Mouse (Mus musculus) intestine, embryonic 14.5 days (tissue): ENCODE data around the gene Mgat4a. TPM values are rescaled to one million over a fixed set of nuclear protein-coding genes. Genes with fewer than 3 reads are reported as not detected.

Experiments used
- ATAC-seq: fragments of 200-750 bp; cut with Nextera tagmentation; replicated peaks from 2 replicates; pipeline ENCODE4 v1.8.0; 2017; ENCODE audit warnings: low read depth, moderate number of reproducible peaks, moderate TSS enrichment, moderate library complexity; ENCODE audit not compliant: low FRiP score, low TSS enrichment
- DNase-seq: peaks from one replicate; pipeline ENCODE4 v3.0.0-alpha.2; 2018; ENCODE audit warnings: low spot score
- H3K27ac ChIP-seq: fragments of 300-500 bp; sonication (generic); 2 replicates; pipeline ENCODE4 v1.5.1; 2014; ENCODE audit warnings: low read depth, mild to moderate bottlenecking, control low read depth
- H3K27me3 ChIP-seq: fragments of 300-500 bp; sonication (generic); replicated peaks from 2 replicates; pipeline ENCODE4 v1.6.1; 2014; ENCODE audit warnings: low read length, control low read depth; ENCODE audit not compliant: control insufficient read depth, insufficient read depth
- H3K36me3 ChIP-seq: fragments of 300-500 bp; sonication (generic); 2 replicates; pipeline ENCODE4 v1.6.1; 2014; ENCODE audit warnings: low read length, control low read depth; ENCODE audit not compliant: control insufficient read depth, insufficient read depth
- H3K4me1 ChIP-seq: fragments of 300-500 bp; sonication (generic); replicated peaks from 2 replicates; pipeline ENCODE4 v1.6.1; 2014; ENCODE audit warnings: low read length, control low read depth, mixed read lengths; ENCODE audit not compliant: control insufficient read depth, insufficient read depth
- H3K4me2 ChIP-seq: fragments of 300-500 bp; sonication (generic); 2 replicates; pipeline ENCODE4 v1.6.1; 2014; ENCODE audit warnings: low read length
- H3K4me3 ChIP-seq: fragments of 300-500 bp; sonication (generic); 2 replicates; pipeline ENCODE4 v1.5.1; 2014; ENCODE audit warnings: low read depth, low read length, control low read depth, mixed read lengths
- H3K9ac ChIP-seq: fragments of 300-500 bp; sonication (generic); 2 replicates; pipeline ENCODE4 v1.6.1; 2014; ENCODE audit warnings: mild to moderate bottlenecking, low read length
- H3K9me3 ChIP-seq: fragments of 300-500 bp; sonication (generic); 2 replicates; pipeline ENCODE4 v1.6.1; 2016; ENCODE audit warnings: low read length, control low read depth; ENCODE audit not compliant: control insufficient read depth
- WGBS: fragments of 180-500 bp; shearing (Covaris S2); extraction: QIAGEN DNeasy Blood & Tissue Kit; methylation state at CpG from one replicate; pipeline ENCODE4 v1.1.7; 2014; 5-methylcytosine and 5-hydroxymethylcytosine counted together
- polyA plus RNA-seq: library from polyadenylated mRNA; unstranded; fragments of >200 nt; fragmentation: Nextera tagmentation; extraction: Ambion mirVana; gene quantifications from 2 replicates; pipeline ENCODE4 v1.2.1, GENCODE M21; 2014

Mgat4a gene
- polyA plus RNA-seq, 1 experiment from 2014 or later: 34.6 TPM

GRCm38 (mm10) chr1:37480731-37481130 is 60.1 kb downstream of the Mgat4a start:
- Histone ChIP-seq H3K27ac (no peak overlapping the region), H3K4me2 (no peak overlapping the region), H3K4me3 (no peak overlapping the region), H3K4me1 (no peaks in the 10 kb centered on the region), H3K9me3 (no peaks in the 10 kb centered on the region), H3K9ac (no peak overlapping the region), H3K36me3 (no peaks in the 10 kb centered on the region), H3K27me3 (no peaks in the 10 kb centered on the region)
- ATAC-seq: no peak
- WGBS: 87% methylated on average over 6 of the region's 6 CpGs
- DNase-seq: no peak

DNA sequence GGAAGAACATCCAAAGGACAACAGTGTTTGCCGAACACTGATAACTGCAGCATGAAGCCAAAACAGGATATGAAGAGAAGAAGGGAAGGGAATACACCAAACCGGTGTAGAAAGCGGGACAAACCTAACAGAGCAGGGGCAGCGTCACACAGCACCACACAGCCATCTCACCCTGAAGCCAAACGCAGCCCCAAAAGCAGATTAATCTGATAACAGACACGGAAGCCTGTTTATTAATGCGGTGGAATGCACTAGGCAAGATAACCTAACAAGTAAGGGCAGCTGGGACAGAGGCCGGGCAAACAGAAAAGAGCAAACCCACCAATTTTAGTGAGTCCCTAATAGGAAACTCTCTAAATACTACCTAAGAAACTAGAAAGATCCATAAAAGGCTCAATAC is 61.1 kb downstream of the Mgat4a start:
- no peak overlapping the region for H3K9ac ChIP-seq
- no peak overlapping the region for H3K4me2 ChIP-seq
- no peak overlapping the region for H3K27ac ChIP-seq
- no peak for ATAC-seq
- H3K4me1 ChIP-seq: no peaks in the 10 kb centered on the region
- WGBS: 77% methylated on average over 8 of the region's 8 CpGs
- no peak for DNase-seq
- no peaks in the 10 kb centered on the region for H3K27me3 ChIP-seq
- H3K4me3 ChIP-seq: no peak overlapping the region
- H3K36me3 ChIP-seq: no peaks in the 10 kb centered on the region
- H3K9me3 ChIP-seq: no peaks in the 10 kb centered on the region

DNA sequence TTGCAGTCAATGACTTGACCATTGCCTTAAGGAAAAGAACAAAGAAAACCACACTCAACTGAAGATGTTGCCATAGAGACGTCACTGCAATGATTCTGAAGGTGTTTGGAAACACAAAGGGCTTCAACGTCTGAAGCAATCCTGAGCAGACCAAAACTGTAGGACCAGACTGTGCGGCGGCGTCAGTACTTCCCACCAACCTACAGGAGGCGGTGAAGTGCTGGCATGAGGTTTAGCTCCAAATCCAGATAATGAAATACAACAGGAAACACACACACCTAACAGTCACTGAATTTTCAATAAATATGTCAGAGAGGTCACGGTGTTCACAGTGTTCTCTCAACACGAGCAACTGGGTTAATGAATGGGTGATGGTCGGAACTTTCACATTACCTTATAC is 61.7 kb downstream of the Mgat4a start:
- WGBS: 77% methylated on average over 9 of the region's 9 CpGs
- DNase-seq (peak; percentile 65), ATAC-seq (no peak)
- no peak overlapping the region for H3K27ac ChIP-seq
- no peak overlapping the region for H3K4me3 ChIP-seq
- H3K9ac ChIP-seq: no peak overlapping the region
- no peak overlapping the region for H3K4me2 ChIP-seq
- no peaks in the 10 kb centered on the region for H3K9me3 ChIP-seq
- H3K27me3 ChIP-seq: no peaks in the 10 kb centered on the region
- H3K4me1 ChIP-seq: no peaks in the 10 kb centered on the region
- no peaks in the 10 kb centered on the region for H3K36me3 ChIP-seq

DNA sequence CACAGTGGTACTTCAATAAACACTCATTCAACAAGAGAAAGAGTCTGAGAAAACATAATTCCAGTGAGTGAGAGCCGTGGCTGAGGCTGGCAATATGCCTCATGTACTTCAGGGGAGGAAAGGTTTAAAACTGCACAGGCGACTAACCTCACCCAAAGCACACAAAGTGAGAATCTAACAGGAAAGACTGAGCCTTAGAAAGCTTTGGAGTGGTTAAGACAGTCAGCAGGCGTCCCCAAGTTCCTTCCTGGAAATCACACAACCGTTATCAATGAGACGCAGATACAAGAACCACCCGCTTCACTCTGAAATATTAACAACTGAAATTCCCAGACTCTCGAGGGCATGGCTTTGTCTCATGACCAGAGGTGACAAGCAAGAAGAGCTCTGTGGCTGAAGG is 62.4 kb downstream of the Mgat4a start:
- no peak overlapping the region for H3K4me2 ChIP-seq
- no peak for ATAC-seq
- H3K4me1 ChIP-seq: no peaks in the 10 kb centered on the region
- H3K9ac ChIP-seq: no peak overlapping the region
- H3K27me3 ChIP-seq: no peaks in the 10 kb centered on the region
- WGBS: 68% methylated on average over 7 of the region's 7 CpGs
- DNase-seq: no peak
- H3K27ac ChIP-seq: no peak overlapping the region
- no peaks in the 10 kb centered on the region for H3K9me3 ChIP-seq
- no peaks in the 10 kb centered on the region for H3K36me3 ChIP-seq
- H3K4me3 ChIP-seq: no peak overlapping the region

- H3K4me2 ChIP-seq: no peak overlapping the region
- ATAC-seq (no peak), DNase-seq (no peak)
- no peak overlapping the region for H3K4me3 ChIP-seq
- WGBS: 52% methylated on average over 5 of the region's 5 CpGs
- H3K9ac ChIP-seq: no peak overlapping the region
- no peaks in the 10 kb centered on the region for H3K36me3 ChIP-seq
- no peaks in the 10 kb centered on the region for H3K4me1 ChIP-seq
- H3K9me3 ChIP-seq: no peaks in the 10 kb centered on the region
- no peaks in the 10 kb centered on the region for H3K27me3 ChIP-seq
- no peak overlapping the region for H3K27ac ChIP-seq
Measured at GRCm38 (mm10) chr1:37477928-37478327, 62.9 kb downstream of the Mgat4a start.

DNA sequence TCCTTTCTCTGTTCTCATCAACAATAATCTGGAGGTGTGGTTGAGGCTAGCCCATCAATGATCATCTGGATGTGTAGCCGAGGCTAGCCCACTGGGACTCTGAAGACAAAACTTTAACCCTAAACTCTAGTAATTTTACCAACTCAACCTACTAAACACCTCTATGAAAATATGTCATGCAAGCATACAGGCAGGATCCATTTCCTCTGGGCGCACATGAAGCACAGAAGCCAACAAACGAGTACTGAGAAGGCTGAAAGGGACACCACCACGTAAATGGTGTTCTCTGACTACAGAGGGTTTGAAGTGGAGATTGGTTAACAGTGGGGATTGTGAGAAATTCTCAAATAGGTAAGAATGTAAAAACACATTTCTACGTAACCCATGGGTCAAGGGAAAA is 63.6 kb downstream of the Mgat4a start:
- no peak overlapping the region for H3K4me3 ChIP-seq
- H3K4me2 ChIP-seq: no peak overlapping the region
- no peaks in the 10 kb centered on the region for H3K36me3 ChIP-seq
- H3K9ac ChIP-seq: no peak overlapping the region
- no peaks in the 10 kb centered on the region for H3K27me3 ChIP-seq
- ATAC-seq (no peak), DNase-seq (no peak)
- WGBS: 91% methylated on average over 5 of the region's 5 CpGs
- H3K27ac ChIP-seq: no peak overlapping the region
- H3K9me3 ChIP-seq: no peaks in the 10 kb centered on the region
- H3K4me1 ChIP-seq: no peaks in the 10 kb centered on the region

GRCm38 (mm10) chr1:37475312-37475711 is 65.5 kb downstream of the Mgat4a start:
- H3K4me3 ChIP-seq: no peak overlapping the region
- no peaks in the 10 kb centered on the region for H3K27me3 ChIP-seq
- H3K9me3 ChIP-seq: no peaks in the 10 kb centered on the region
- H3K27ac ChIP-seq: no peak overlapping the region
- WGBS: 88% methylated on average over 3 of the region's 3 CpGs
- no peak overlapping the region for H3K4me2 ChIP-seq
- no peaks in the 10 kb centered on the region for H3K4me1 ChIP-seq
- no peaks in the 10 kb centered on the region for H3K36me3 ChIP-seq
- no peak for DNase-seq
- no peak overlapping the region for H3K9ac ChIP-seq
- no peak for ATAC-seq

GRCm38 (mm10) chr1:37474634-37475190 is 66.1 kb downstream of the Mgat4a start:
- Histone ChIP-seq H3K36me3 (no peaks in the 10 kb centered on the region), H3K4me2 (no peak overlapping the region), H3K4me1 (no peaks in the 10 kb centered on the region), H3K27ac (no peak overlapping the region), H3K27me3 (no peaks in the 10 kb centered on the region), H3K9me3 (no peaks in the 10 kb centered on the region), H3K9ac (no peak overlapping the region), H3K4me3 (no peak overlapping the region)
- DNase-seq (no peak), ATAC-seq (no peak)
- WGBS: 92% methylated on average over 6 of the region's 6 CpGs

- 79% methylated on average over 8 of the region's 8 CpGs for WGBS
- H3K27ac ChIP-seq: no peak overlapping the region
Measured at GRCm38 (mm10) chr1:37474046-37474445, 66.8 kb downstream of the Mgat4a start.

More at GRCm38 (mm10) chr1:37474046-37474445, 66.8 kb downstream of the Mgat4a start:
- H3K4me3 ChIP-seq: no peak overlapping the region
- DNase-seq: no peak
- no peaks in the 10 kb centered on the region for H3K9me3 ChIP-seq
- no peak for ATAC-seq
- H3K36me3 ChIP-seq: no peaks in the 10 kb centered on the region
- no peak overlapping the region for H3K4me2 ChIP-seq
- no peaks in the 10 kb centered on the region for H3K4me1 ChIP-seq
- H3K27me3 ChIP-seq: no peaks in the 10 kb centered on the region
- no peak overlapping the region for H3K9ac ChIP-seq
